Mouse (Mus musculus): ENCODE measurements at regions not wholly inside any gene's neighbourhood (a gene's known extent, or its start where the extent isn't known, plus 50 kb on each side); places are given as distances from the start of the nearest gene placed in this dataset.

- Histone ChIP-seq H3K9ac (ENCODE audit: low read length) (no peak overlapping the region), H3K4me2 (ENCODE audit: low read length) (peak overlapping the region; percentile 0; the same call in 1 of the 2 replicates), H3K27ac (ENCODE audit: low read depth, low read length) (peak overlapping the region; percentile 56; the same call in 1 of the 2 replicates), H3K4me3 (ENCODE audit: low read depth, low read length) (no peak overlapping the region), H3K27me3 (replicated peaks; ENCODE audit: control insufficient read depth, insufficient read depth, low read length) (no peaks in the 10 kb centered on the region), H3K36me3 (ENCODE audit: control insufficient read depth, insufficient read depth, low read length) (no peaks in the 10 kb centered on the region), H3K4me1 (ENCODE audit: control insufficient read depth, insufficient read depth, low read length) (peaks cover 29% of the 10 kb centered on the region), H3K9me3 (replicated peaks; ENCODE audit: control insufficient read depth, low read length) (no peaks in the 10 kb centered on the region)
- ATAC-seq, result no peak
- 14% methylated on average over 22 of the region's 22 CpGs for WGBS
- peak; percentile 64 for DNase-seq (ENCODE audit: low spot score)
Observed at GRCm38 (mm10) chr13:97825801-97826576, 65.6 kb upstream of the Gm10260 start.

- H3K4me2 ChIP-seq (ENCODE audit: low read length), result peak overlapping the region; percentile 0; the same call in 1 of the 2 replicates
- no peak overlapping the region for H3K4me3 ChIP-seq (ENCODE audit: low read depth, low read length)
- no peaks in the 10 kb centered on the region for H3K36me3 ChIP-seq (ENCODE audit: control insufficient read depth, insufficient read depth, low read length)
- ATAC-seq (no peak), DNase-seq (ENCODE audit: low spot score) (peak; percentile 23)
- no peaks in the 10 kb centered on the region for H3K9me3 ChIP-seq (replicated peaks; ENCODE audit: control insufficient read depth, low read length)
- H3K27ac ChIP-seq (ENCODE audit: low read depth, low read length), result peak overlapping the region; percentile 56; the same call in 1 of the 2 replicates
- no peaks in the 10 kb centered on the region for H3K27me3 ChIP-seq (replicated peaks; ENCODE audit: control insufficient read depth, insufficient read depth, low read length)
- no peak overlapping the region for H3K9ac ChIP-seq (ENCODE audit: low read length)
- H3K4me1 ChIP-seq (ENCODE audit: control insufficient read depth, insufficient read depth, low read length), result peaks cover 29% of the 10 kb centered on the region
- WGBS, result 15% methylated on average over 3 of the region's 3 CpGs
Observed at GRCm38 (mm10) chr13:97825361-97825760, 64.9 kb upstream of the Gm10260 start.

- Histone ChIP-seq H3K27ac (ENCODE audit: low read depth, low read length) (peak overlapping the region; percentile 86), H3K9me3 (replicated peaks; ENCODE audit: control insufficient read depth, low read length) (no peaks in the 10 kb centered on the region), H3K4me1 (ENCODE audit: control insufficient read depth, insufficient read depth, low read length) (peaks cover 27% of the 10 kb centered on the region), H3K27me3 (replicated peaks; ENCODE audit: control insufficient read depth, insufficient read depth, low read length) (no peaks in the 10 kb centered on the region), H3K4me3 (ENCODE audit: low read depth, low read length) (peak overlapping the region; percentile 2; the same call in 1 of the 2 replicates), H3K36me3 (ENCODE audit: control insufficient read depth, insufficient read depth, low read length) (no peaks in the 10 kb centered on the region), H3K4me2 (ENCODE audit: low read length) (peak overlapping the region; percentile 46), H3K9ac (ENCODE audit: low read length) (peak overlapping the region; percentile 35; the same call in 1 of the 2 replicates)
- ATAC-seq (peak; percentile 92), DNase-seq (ENCODE audit: low spot score) (peak; percentile 92)
- WGBS, result 15% methylated on average over 20 of the region's 20 CpGs
Observed at GRCm38 (mm10) chr13:97824071-97824716, 63.8 kb upstream of the Gm10260 start.

- Histone ChIP-seq H3K27ac (ENCODE audit: low read depth, low read length) (no peak overlapping the region; the same call in 1 of the 2 replicates), H3K36me3 (ENCODE audit: control insufficient read depth, insufficient read depth, low read length) (no peaks in the 10 kb centered on the region), H3K4me2 (ENCODE audit: low read length) (no peak overlapping the region), H3K4me3 (ENCODE audit: low read depth, low read length) (no peak overlapping the region), H3K27me3 (replicated peaks; ENCODE audit: control insufficient read depth, insufficient read depth, low read length) (no peaks in the 10 kb centered on the region), H3K9me3 (replicated peaks; ENCODE audit: control insufficient read depth, low read length) (no peaks in the 10 kb centered on the region), H3K4me1 (ENCODE audit: control insufficient read depth, insufficient read depth, low read length) (peaks cover 27% of the 10 kb centered on the region), H3K9ac (ENCODE audit: low read length) (no peak overlapping the region)
- WGBS, result 77% methylated on average over 2 of the region's 2 CpGs
- DNase-seq (ENCODE audit: low spot score), result peak; percentile 62
- ATAC-seq, result no peak
Observed at GRCm38 (mm10) chr13:97821630-97822029, 61.2 kb upstream of the Gm10260 start.

- H3K4me2 ChIP-seq (ENCODE audit: low read length), result no peak overlapping the region
- no peak for DNase-seq (ENCODE audit: low spot score)
- H3K4me1 ChIP-seq (ENCODE audit: control insufficient read depth, insufficient read depth, low read length), result peaks cover 22% of the 10 kb centered on the region
- 89% methylated on average over 3 of the region's 3 CpGs for WGBS
- H3K27ac ChIP-seq (ENCODE audit: low read depth, low read length), result no peak overlapping the region
- no peaks in the 10 kb centered on the region for H3K9me3 ChIP-seq (replicated peaks; ENCODE audit: control insufficient read depth, low read length)
- no peaks in the 10 kb centered on the region for H3K27me3 ChIP-seq (replicated peaks; ENCODE audit: control insufficient read depth, insufficient read depth, low read length)
- H3K36me3 ChIP-seq (ENCODE audit: control insufficient read depth, insufficient read depth, low read length), result no peaks in the 10 kb centered on the region
- ATAC-seq, result no peak
- H3K4me3 ChIP-seq (ENCODE audit: low read depth, low read length), result no peak overlapping the region
- no peak overlapping the region for H3K9ac ChIP-seq (ENCODE audit: low read length)
Observed at GRCm38 (mm10) chr13:97821011-97821410, 60.6 kb upstream of the Gm10260 start.

GRCm38 (mm10) chr13:97820401-97820800 lies 60.0 kb upstream of the Gm10260 start:
- Histone ChIP-seq H3K9ac (ENCODE audit: low read length) (no peak overlapping the region), H3K27me3 (replicated peaks; ENCODE audit: control insufficient read depth, insufficient read depth, low read length) (no peaks in the 10 kb centered on the region), H3K4me3 (ENCODE audit: low read depth, low read length) (no peak overlapping the region)

GRCm38 (mm10) chr13:97819036-97819435 lies 58.6 kb upstream of the Gm10260 start:
- no peak for DNase-seq (ENCODE audit: low spot score)
- Histone ChIP-seq H3K4me2 (ENCODE audit: low read length) (no peak overlapping the region), H3K27ac (ENCODE audit: low read depth, low read length) (no peak overlapping the region), H3K4me1 (ENCODE audit: control insufficient read depth, insufficient read depth, low read length) (peaks cover 4% of the 10 kb centered on the region), H3K36me3 (ENCODE audit: control insufficient read depth, insufficient read depth, low read length) (no peaks in the 10 kb centered on the region), H3K4me3 (ENCODE audit: low read depth, low read length) (no peak overlapping the region), H3K27me3 (replicated peaks; ENCODE audit: control insufficient read depth, insufficient read depth, low read length) (no peaks in the 10 kb centered on the region), H3K9ac (ENCODE audit: low read length) (no peak overlapping the region), H3K9me3 (replicated peaks; ENCODE audit: control insufficient read depth, low read length) (no peaks in the 10 kb centered on the region)
- 95% methylated on average over 9 of the region's 9 CpGs for WGBS
- no peak for ATAC-seq

More at GRCm38 (mm10) chr13:97820401-97820800, 60.0 kb upstream of the Gm10260 start:
- no peaks in the 10 kb centered on the region for H3K9me3 ChIP-seq (replicated peaks; ENCODE audit: control insufficient read depth, low read length)
- H3K4me1 ChIP-seq (ENCODE audit: control insufficient read depth, insufficient read depth, low read length), result peaks cover 16% of the 10 kb centered on the region
- no peaks in the 10 kb centered on the region for H3K36me3 ChIP-seq (ENCODE audit: control insufficient read depth, insufficient read depth, low read length)
- 95% methylated on average over 8 of the region's 8 CpGs for WGBS
- ATAC-seq, result no peak
- H3K27ac ChIP-seq (ENCODE audit: low read depth, low read length), result no peak overlapping the region
- DNase-seq (ENCODE audit: low spot score), result no peak
- H3K4me2 ChIP-seq (ENCODE audit: low read length), result no peak overlapping the region

GRCm38 (mm10) chr13:97816923-97817322 lies 56.5 kb upstream of the Gm10260 start:
- DNase-seq (ENCODE audit: low spot score), result no peak
- 90% methylated on average over 3 of the region's 3 CpGs for WGBS

More at GRCm38 (mm10) chr13:97816923-97817322, 56.5 kb upstream of the Gm10260 start:
- Histone ChIP-seq H3K27me3 (replicated peaks; ENCODE audit: control insufficient read depth, insufficient read depth, low read length) (no peaks in the 10 kb centered on the region), H3K4me1 (ENCODE audit: control insufficient read depth, insufficient read depth, low read length) (no peaks in the 10 kb centered on the region; the same call in 1 of the 2 replicates), H3K27ac (ENCODE audit: low read depth, low read length) (no peak overlapping the region), H3K9me3 (replicated peaks; ENCODE audit: control insufficient read depth, low read length) (no peaks in the 10 kb centered on the region), H3K4me3 (ENCODE audit: low read depth, low read length) (no peak overlapping the region), H3K36me3 (ENCODE audit: control insufficient read depth, insufficient read depth, low read length) (no peaks in the 10 kb centered on the region), H3K9ac (ENCODE audit: low read length) (no peak overlapping the region), H3K4me2 (ENCODE audit: low read length) (no peak overlapping the region)
- no peak for ATAC-seq
